Mouse (Mus musculus) CH12.LX (cell line): Measurements from ENCODE around the gene Bmf. TPM values are rescaled to one million over a fixed set of nuclear protein-coding genes. Genes with fewer than 3 reads are reported as not detected.

Experiments used
- DNase-seq: peaks from one replicate; pipeline ENCODE4 v3.0.0-alpha.2; 2013; ENCODE audit errors: extremely low read depth
- H3K27ac ChIP-seq: 2 replicates; pipeline ENCODE4 v1.5.1; 2012; ENCODE audit warnings: low read depth, mild to moderate bottlenecking, control low read depth, moderate library complexity; ENCODE audit not compliant: insufficient read depth
- H3K27me3 ChIP-seq: replicated peaks from 2 replicates; pipeline ENCODE3; 2012; ENCODE audit warnings: inconsistent platforms
- H3K36me3 ChIP-seq, 2 experiments: replicated peaks in 1 of 2; 2 replicates each; pipeline versions ENCODE3 to v1.6.1; 2012; ENCODE audit warnings: inconsistent platforms in 1 of 2, low read length in 1 of 2, mild to moderate bottlenecking in 1 of 2, mixed read lengths in 1 of 2, moderate library complexity in 1 of 2; ENCODE audit not compliant: control insufficient read depth in 1 of 2, insufficient read depth in 1 of 2
- H3K4me1 ChIP-seq, 2 experiments: 2 replicates each; pipeline ENCODE4 v1.6.1; 2012; ENCODE audit warnings: inconsistent platforms in 1 of 2, moderate library complexity in 1 of 2; ENCODE audit not compliant: insufficient read depth in 2 of 2, control insufficient read depth in 1 of 2
- H3K4me2 ChIP-seq: 2 replicates; pipeline ENCODE4 v1.6.1; 2012; ENCODE audit warnings: low read depth, mild to moderate bottlenecking, control low read depth; ENCODE audit not compliant: poor library complexity, insufficient read depth, severe bottlenecking
- H3K4me3 ChIP-seq, 3 experiments: fragments of 150-350 bp in 1 of 3; sonication (generic) in 1 of 3; replicated peaks in 1 of 3; 2 replicates each; pipeline versions ENCODE3 to v1.5.1; 2011 to 2012; ENCODE audit warnings: low read depth in 2 of 3, low read length in 2 of 3, mild to moderate bottlenecking in 2 of 3, moderate library complexity in 2 of 3, control low read depth in 1 of 3, improper control_type of control experiment in 1 of 3, inconsistent platforms in 1 of 3, mixed read lengths in 1 of 3; ENCODE audit not compliant: poor library complexity in 1 of 3
- H3K79me2 ChIP-seq: replicated peaks from 2 replicates; pipeline ENCODE4 v1.6.1; 2012; ENCODE audit warnings: mild to moderate bottlenecking, moderate library complexity; ENCODE audit not compliant: control insufficient read depth, poor library complexity, insufficient read depth, severe bottlenecking; ENCODE audit errors: extremely low read depth
- H3K9ac ChIP-seq: 2 replicates; pipeline ENCODE4 v1.6.1; 2012; ENCODE audit warnings: low read depth, mild to moderate bottlenecking, control low read depth, moderate library complexity; ENCODE audit not compliant: insufficient read depth
- H3K9me3 ChIP-seq: replicated peaks from 2 replicates; pipeline ENCODE3; 2012; ENCODE audit warnings: low read length, inconsistent platforms, mixed read lengths
- ELF1 ChIP-seq: IDR thresholded peaks from 2 replicates; pipeline ENCODE4 v1.6.1; 2014; ENCODE audit warnings: low read depth, mild to moderate bottlenecking, inconsistent platforms, low read length, improper control_type of control experiment
- ETS1 ChIP-seq: conservative IDR thresholded peaks from 2 replicates; pipeline ENCODE4 v1.6.1; 2012; ENCODE audit warnings: low read depth, mild to moderate bottlenecking, inconsistent platforms, low read length, improper control_type of control experiment, moderate library complexity
- GABPA ChIP-seq: IDR thresholded peaks from 2 replicates; pipeline ENCODE4 v1.6.1; 2012; ENCODE audit warnings: low read depth, low read length, improper control_type of control experiment, inconsistent platforms; ENCODE audit not compliant: insufficient replicate concordance
- HCFC1 ChIP-seq: IDR thresholded peaks from 2 replicates; pipeline ENCODE4 v1.6.1; 2012; ENCODE audit warnings: low read depth, mild to moderate bottlenecking, inconsistent platforms, low read length, improper control_type of control experiment
- IRF4 ChIP-seq: IDR thresholded peaks from 2 replicates; pipeline ENCODE4 v1.6.1; 2014; ENCODE audit warnings: low read depth, mild to moderate bottlenecking, inconsistent platforms, low read length, improper control_type of control experiment
- JUN ChIP-seq: IDR thresholded peaks from 2 replicates; pipeline ENCODE4 v1.6.1; 2011; ENCODE audit warnings: low read depth, mild to moderate bottlenecking, low read length, improper control_type of control experiment, moderate library complexity; ENCODE audit not compliant: insufficient read depth
- KAT2A ChIP-seq: IDR thresholded peaks from 2 replicates; pipeline ENCODE4 v1.6.1; 2012; ENCODE audit warnings: low read length, improper control_type of control experiment, inconsistent platforms; ENCODE audit not compliant: insufficient replicate concordance
- MAFK ChIP-seq: IDR thresholded peaks from 2 replicates; pipeline ENCODE4 v1.6.1; 2011; ENCODE audit warnings: low read length, improper control_type of control experiment; ENCODE audit not compliant: insufficient replicate concordance
- MEF2A ChIP-seq: IDR thresholded peaks from 2 replicates; pipeline ENCODE4 v1.6.1; 2014; ENCODE audit warnings: low read depth, mild to moderate bottlenecking, inconsistent platforms, low read length, improper control_type of control experiment, borderline replicate concordance
- MXI1 ChIP-seq: IDR thresholded peaks from 2 replicates; pipeline ENCODE4 v1.6.1; 2011; ENCODE audit warnings: mild to moderate bottlenecking, low read depth, low read length, improper control_type of control experiment
- NELFE ChIP-seq: IDR thresholded peaks from 2 replicates; pipeline ENCODE4 v1.6.1; 2011; ENCODE audit warnings: low read depth, low read length, improper control_type of control experiment
- RAD21 ChIP-seq: IDR thresholded peaks from 2 replicates; pipeline ENCODE4 v1.6.1; 2011; ENCODE audit warnings: low read depth, mild to moderate bottlenecking, low read length, improper control_type of control experiment, moderate library complexity
- RCOR1 ChIP-seq: conservative IDR thresholded peaks from 2 replicates; pipeline ENCODE4 v1.6.1; 2012; ENCODE audit warnings: low read depth, mild to moderate bottlenecking, inconsistent platforms, low read length, improper control_type of control experiment
- SIN3A ChIP-seq: IDR thresholded peaks from 2 replicates; pipeline ENCODE4 v1.6.1; 2012; ENCODE audit warnings: low read length, improper control_type of control experiment, inconsistent platforms
- SMC3 ChIP-seq: IDR thresholded peaks from 2 replicates; pipeline ENCODE4 v1.6.1; 2011; ENCODE audit warnings: low read depth, low read length, improper control_type of control experiment
- TBP ChIP-seq: conservative IDR thresholded peaks from 2 replicates; pipeline ENCODE4 v1.6.1; 2011; ENCODE audit warnings: low read depth, low read length, improper control_type of control experiment
- UBTF ChIP-seq: IDR thresholded peaks from 2 replicates; pipeline ENCODE4 v1.6.1; 2012; ENCODE audit warnings: low read depth, mild to moderate bottlenecking, inconsistent platforms, low read length, improper control_type of control experiment, moderate library complexity
- USF1 ChIP-seq: IDR thresholded peaks from 2 replicates; pipeline ENCODE4 v1.6.1; 2014; ENCODE audit warnings: low read depth, mild to moderate bottlenecking, inconsistent platforms, low read length, improper control_type of control experiment
- USF2 ChIP-seq: conservative IDR thresholded peaks from 2 replicates; pipeline ENCODE4 v1.6.1; 2011; ENCODE audit warnings: low read depth, low read length, improper control_type of control experiment
- ZNF384 ChIP-seq: IDR thresholded peaks from 2 replicates; pipeline ENCODE4 v1.6.1; 2012; ENCODE audit warnings: low read depth, low read length, improper control_type of control experiment, inconsistent platforms
- dilution Hi-C: fragments of 300-500 bp; cut with MboI; formaldehyde crosslinking; loops from 2 replicates; pipeline ENCODE4 v1.14.3; 2020; ENCODE audit warnings: low sequenced_read_pairs; ENCODE audit not compliant: extremely low pct_unique_long_range_greater_than_20kb, extremely low pct_ligation_motif_present
- in situ Hi-C: fragments of 300-500 bp; cut with MboI; formaldehyde crosslinking; loops from 3 replicates; pipeline ENCODE4 v1.14.3; 2019; ENCODE audit warnings: low sequenced_read_pairs, low pct_ligation_motif_present, low pct_unique_long_range_greater_than_20kb, mixed read lengths
- polyA plus RNA-seq: library from polyadenylated mRNA; unstranded; fragments of >175 nt; gene quantifications from 2 replicates; pipeline ENCODE4 v1.2.1, GENCODE M21; 2012; ENCODE audit warnings: low read depth; ENCODE audit not compliant: insufficient read length
- total RNA-seq, 2 experiments: library from RNA; depleted of rRNA; stranded (reverse); fragments of 300-350 nt in 1 of 2; fragments of >200 nt in 1 of 2; gene quantifications; 2 replicates each; pipeline ENCODE4 v1.2.3; 2012 to 2014

The Bmf gene
- total and polyA plus RNA-seq, 3 experiments, result 1.4 to 5.6 (median 2.6) TPM

- in situ Hi-C loops, result no loop called here
- H3K9ac ChIP-seq, result no peak overlapping the region
Observed at GRCm38 (mm10) chr2:118509688-118510446, 39.6 kb downstream of the Bmf start.

GRCm38 (mm10) chr2:118507126-118507525, 42.4 kb downstream of the Bmf start:
- dilution Hi-C loops (no loop called here), in situ Hi-C loops (no loop called here)
- no peaks in the 10 kb centered on the region for H3K79me2 ChIP-seq
- no peak overlapping the region for H3K4me3 ChIP-seq
- TF ChIP-seq UBTF (no peak), RAD21 (no peak), GABPA (no peak), ETS1 (no peak), NELFE (no peak), USF1 (no peak), RCOR1 (no peak), SIN3A (no peak), IRF4 (no peak), USF2 (no peak), JUN (no peak), ELF1 (no peak), HCFC1 (no peak), SMC3 (no peak), KAT2A (no peak), MXI1 (no peak), TBP (no peak), MEF2A (no peak)
- H3K4me2 ChIP-seq, result no peak overlapping the region
- peaks cover 3 to 7% of the 10 kb centered on the region in 2 experiments; a peak in 3 of 4 replicates for H3K4me1 ChIP-seq
- H3K9me3 ChIP-seq, result peaks cover 9% of the 10 kb centered on the region
- no peak overlapping the region for H3K9ac ChIP-seq
- DNase-seq, result no peak
- no peaks in the 10 kb centered on the region for H3K36me3 ChIP-seq
- peaks cover 20% of the 10 kb centered on the region for H3K27me3 ChIP-seq
- no peak overlapping the region for H3K27ac ChIP-seq

More at GRCm38 (mm10) chr2:118509688-118510446, 39.6 kb downstream of the Bmf start:
- Histone ChIP-seq H3K79me2 (no peaks in the 10 kb centered on the region), H3K4me1 (peaks cover 5 to 22% of the 10 kb centered on the region in 2 experiments; a peak in 3 of 4 replicates), H3K27me3 (peaks cover 5% of the 10 kb centered on the region), H3K9me3 (no peaks in the 10 kb centered on the region), H3K4me2 (no peak overlapping the region), H3K4me3 (no peak overlapping the region), H3K27ac (no peak overlapping the region), H3K36me3 (no peaks in the 10 kb centered on the region)
- dilution Hi-C loops, result no loop called here
- DNase-seq, result no peak
- TF ChIP-seq RCOR1 (no peak), RAD21 (no peak), ZNF384 (no peak), GABPA (no peak), MAFK (no peak)
